Mouse (Mus musculus): ENCODE measurements around the gene Fsip1. TPM values are rescaled to one million over a fixed set of nuclear protein-coding genes. Genes with fewer than 3 reads are reported as not detected.

The Fsip1 gene
- polyA plus RNA-seq, 1 experiment from 2014 or later = 3.2 TPM

DNA sequence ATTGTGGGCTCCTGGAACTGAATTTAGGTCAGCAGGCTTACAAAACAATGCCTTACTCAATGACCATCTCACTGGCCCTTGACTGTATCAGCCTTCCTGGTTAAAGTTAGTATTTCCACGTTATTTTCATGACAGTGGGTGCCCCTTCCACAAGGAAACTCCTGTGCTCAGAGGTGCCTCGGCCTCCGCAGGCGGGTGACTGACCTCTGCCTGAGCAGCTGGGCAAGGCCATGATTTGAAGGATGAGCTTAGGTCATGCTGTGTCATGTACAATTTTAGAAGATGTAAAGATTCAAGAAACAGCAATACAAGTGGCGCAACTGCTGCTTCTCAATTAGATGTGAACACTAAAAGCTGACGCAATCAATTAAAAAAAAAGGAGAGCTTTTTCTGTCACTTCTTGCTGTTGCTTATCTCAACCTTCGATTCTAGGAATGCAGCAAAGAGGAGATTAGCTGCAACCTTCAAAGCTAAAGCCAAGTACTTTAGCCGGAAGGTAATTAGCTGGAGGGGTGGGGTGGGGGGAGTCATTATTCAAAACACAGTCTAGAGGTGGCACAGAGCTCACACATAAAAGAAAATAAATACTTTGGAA lies 50.7 kb downstream of the Fsip1 start:
- DNase-seq = peak; percentile 26
- WGBS = 27% methylated on average over 8 of the region's 8 CpGs
- H3K4me1 ChIP-seq (ENCODE audit: control insufficient read depth, insufficient read depth, low read length) = peaks cover 28% of the 10 kb centered on the region
- no peaks in the 10 kb centered on the region for H3K36me3 ChIP-seq (ENCODE audit: control insufficient read depth, insufficient read depth, low read length)
- no peak overlapping the region for H3K4me3 ChIP-seq (replicated peaks; ENCODE audit: low read depth, low read length)
- no peaks in the 10 kb centered on the region for H3K9me3 ChIP-seq (ENCODE audit: control insufficient read depth, low read length)
- H3K27ac ChIP-seq (replicated peaks; ENCODE audit: low read depth, low read length) = no peak overlapping the region
- no peak overlapping the region for H3K4me2 ChIP-seq (ENCODE audit: low read length)
- no peak overlapping the region for H3K9ac ChIP-seq (replicated peaks; ENCODE audit: low read length)
- no peaks in the 10 kb centered on the region; the same call in 1 of the 2 replicates for H3K27me3 ChIP-seq (ENCODE audit: control insufficient read depth, insufficient read depth, low read length)
- no peak for ATAC-seq (ENCODE audit: low FRiP score, low TSS enrichment)

DNA sequence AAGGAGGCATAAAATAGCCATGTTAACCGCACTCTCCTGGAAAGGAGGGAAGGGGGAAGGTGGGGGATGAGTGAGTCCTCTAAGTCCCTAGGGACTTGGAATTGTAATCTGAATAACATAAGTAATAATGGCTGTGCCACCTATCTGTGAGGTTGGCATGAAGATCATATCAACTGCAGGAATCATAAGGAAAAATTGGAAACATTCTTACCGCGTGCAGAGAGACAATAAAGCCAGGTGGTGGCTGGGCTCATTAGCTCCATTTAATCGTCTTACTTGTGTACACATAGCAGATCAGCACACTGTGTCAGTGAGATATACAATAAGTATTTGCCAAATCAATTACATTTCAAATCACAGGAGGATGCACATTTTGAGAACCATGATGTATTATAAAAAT lies 52.1 kb downstream of the Fsip1 start:
- DNase-seq = peak; percentile 41
- no peak for ATAC-seq (ENCODE audit: low FRiP score, low TSS enrichment)
- H3K4me2 ChIP-seq (ENCODE audit: low read length) = no peak overlapping the region

DNA sequence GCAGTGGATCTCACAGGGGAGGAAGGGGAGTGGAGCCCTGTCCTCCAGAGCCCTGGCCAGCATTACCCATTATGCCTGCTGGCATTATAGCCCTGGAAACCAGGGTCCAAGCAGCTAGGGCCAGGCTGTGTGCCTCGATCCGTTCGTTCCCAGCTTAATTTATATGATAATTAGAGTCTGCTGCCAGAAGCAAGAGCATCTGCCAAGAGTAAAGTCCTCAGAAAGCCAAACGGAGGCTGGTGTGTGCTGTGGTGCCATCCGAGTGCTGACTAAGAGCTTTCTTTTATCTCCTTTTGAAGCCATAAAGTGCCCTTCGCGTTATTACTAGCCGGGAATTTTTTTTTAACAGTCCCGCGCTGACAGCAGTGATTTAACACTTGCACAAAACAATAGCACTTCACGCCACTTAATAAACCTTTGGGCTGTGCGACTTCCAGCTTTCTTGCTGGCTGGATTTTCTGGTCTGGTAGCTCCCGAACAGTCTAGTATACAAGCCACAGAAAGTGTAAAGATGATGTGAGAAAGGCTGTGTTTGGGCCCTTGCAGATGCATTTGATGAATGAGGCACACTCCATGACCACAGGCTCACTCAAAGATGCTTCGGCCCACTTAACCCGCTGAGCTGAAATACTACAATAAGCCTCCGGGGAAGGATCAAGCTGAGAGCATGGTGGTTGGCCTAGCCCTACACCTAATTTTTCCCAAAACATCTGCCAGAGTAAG lies 52.9 kb downstream of the Fsip1 start:
- ATAC-seq (ENCODE audit: low FRiP score, low TSS enrichment) (peak; percentile 84), DNase-seq (peak; percentile 85)
- no peaks in the 10 kb centered on the region for H3K36me3 ChIP-seq (ENCODE audit: control insufficient read depth, insufficient read depth, low read length)
- peaks cover 28% of the 10 kb centered on the region for H3K4me1 ChIP-seq (ENCODE audit: control insufficient read depth, insufficient read depth, low read length)
- peak overlapping the region; percentile 45 for H3K4me2 ChIP-seq (ENCODE audit: low read length)
- 0 out of 2 replicates have a peak overlapping the region, but pooled peaks have one; percentile 7 for H3K9ac ChIP-seq (replicated peaks; ENCODE audit: low read length)
- H3K9me3 ChIP-seq (ENCODE audit: control insufficient read depth, low read length) = no peaks in the 10 kb centered on the region
- H3K27me3 ChIP-seq (ENCODE audit: control insufficient read depth, insufficient read depth, low read length) = no peaks in the 10 kb centered on the region
- peak overlapping the region; percentile 16; the same call in 1 of the 2 replicates for H3K4me3 ChIP-seq (replicated peaks; ENCODE audit: low read depth, low read length)
- 2% methylated on average over 16 of the region's 16 CpGs for WGBS
- peak overlapping the region; percentile 82 for H3K27ac ChIP-seq (replicated peaks; ENCODE audit: low read depth, low read length)

More for the DNA sequence above, 52.1 kb downstream of the Fsip1 start:
- no peak overlapping the region for H3K9ac ChIP-seq (replicated peaks; ENCODE audit: low read length)
- no peaks in the 10 kb centered on the region for H3K36me3 ChIP-seq (ENCODE audit: control insufficient read depth, insufficient read depth, low read length)
- WGBS = 41% methylated on average over 4 of the region's 4 CpGs
- no peaks in the 10 kb centered on the region for H3K9me3 ChIP-seq (ENCODE audit: control insufficient read depth, low read length)
- peaks cover 28% of the 10 kb centered on the region for H3K4me1 ChIP-seq (ENCODE audit: control insufficient read depth, insufficient read depth, low read length)
- peak overlapping the region; percentile 82 for H3K27ac ChIP-seq (replicated peaks; ENCODE audit: low read depth, low read length)
- H3K4me3 ChIP-seq (replicated peaks; ENCODE audit: low read depth, low read length) = no peak overlapping the region
- H3K27me3 ChIP-seq (ENCODE audit: control insufficient read depth, insufficient read depth, low read length) = no peaks in the 10 kb centered on the region; the same call in 1 of the 2 replicates

DNA sequence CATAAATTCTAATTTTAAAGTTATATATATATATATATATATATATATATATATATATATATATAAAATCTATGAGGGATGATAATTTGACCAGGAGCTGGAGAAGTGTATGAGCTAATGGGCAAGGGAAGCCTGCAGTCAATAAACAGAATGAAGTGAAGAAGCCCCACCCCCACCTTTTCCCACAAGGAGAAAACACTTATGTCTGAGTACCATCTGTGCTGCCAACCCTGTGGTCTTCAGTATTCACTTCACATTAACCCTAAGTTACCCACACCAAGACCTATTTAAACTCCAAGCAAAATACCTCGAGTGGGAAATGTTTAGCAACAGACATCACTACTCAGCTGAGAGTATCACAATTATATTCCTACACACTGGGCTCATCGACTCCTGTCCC lies 53.8 kb downstream of the Fsip1 start:
- H3K27me3 ChIP-seq (ENCODE audit: control insufficient read depth, insufficient read depth, low read length) = no peaks in the 10 kb centered on the region
- peak overlapping the region; percentile 45; the same call in 1 of the 2 replicates for H3K4me2 ChIP-seq (ENCODE audit: low read length)
- no peak overlapping the region for H3K9ac ChIP-seq (replicated peaks; ENCODE audit: low read length)
- peaks cover 28% of the 10 kb centered on the region for H3K4me1 ChIP-seq (ENCODE audit: control insufficient read depth, insufficient read depth, low read length)
- WGBS = 35% methylated on average over 2 of the region's 2 CpGs
- H3K4me3 ChIP-seq (replicated peaks; ENCODE audit: low read depth, low read length) = no peak overlapping the region
- H3K36me3 ChIP-seq (ENCODE audit: control insufficient read depth, insufficient read depth, low read length) = no peaks in the 10 kb centered on the region
- no peaks in the 10 kb centered on the region for H3K9me3 ChIP-seq (ENCODE audit: control insufficient read depth, low read length)
- peak overlapping the region; percentile 82 for H3K27ac ChIP-seq (replicated peaks; ENCODE audit: low read depth, low read length)
- no peak for ATAC-seq (ENCODE audit: low FRiP score, low TSS enrichment)
- DNase-seq = peak; percentile 55

DNA sequence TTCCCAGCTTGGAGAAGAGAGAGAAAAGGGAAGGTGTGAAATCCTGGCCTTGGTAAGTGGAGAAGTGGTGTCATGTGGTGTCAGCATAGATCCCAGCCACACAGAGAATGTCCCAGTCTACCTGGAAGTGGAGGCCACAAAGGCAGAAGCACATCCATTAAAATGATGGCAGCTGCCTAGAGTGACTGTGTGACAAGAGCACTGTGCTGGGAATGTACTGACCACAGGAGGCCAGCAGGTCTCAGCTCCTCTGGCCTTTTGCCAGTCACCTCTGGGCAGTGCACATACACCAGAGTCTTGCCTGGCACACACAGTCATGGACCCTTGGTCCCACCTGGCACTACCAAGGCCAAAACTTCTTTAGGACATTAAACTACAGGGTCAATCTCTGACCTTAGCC lies 54.8 kb downstream of the Fsip1 start:
- ATAC-seq (ENCODE audit: low FRiP score, low TSS enrichment) (no peak), DNase-seq (no peak)
- Histone ChIP-seq H3K36me3 (ENCODE audit: control insufficient read depth, insufficient read depth, low read length) (no peaks in the 10 kb centered on the region), H3K9ac (replicated peaks; ENCODE audit: low read length) (no peak overlapping the region), H3K27me3 (ENCODE audit: control insufficient read depth, insufficient read depth, low read length) (no peaks in the 10 kb centered on the region), H3K4me3 (replicated peaks; ENCODE audit: low read depth, low read length) (no peak overlapping the region), H3K9me3 (ENCODE audit: control insufficient read depth, low read length) (no peaks in the 10 kb centered on the region), H3K27ac (replicated peaks; ENCODE audit: low read depth, low read length) (no peak overlapping the region), H3K4me1 (ENCODE audit: control insufficient read depth, insufficient read depth, low read length) (peaks cover 28% of the 10 kb centered on the region), H3K4me2 (ENCODE audit: low read length) (no peak overlapping the region)

DNA sequence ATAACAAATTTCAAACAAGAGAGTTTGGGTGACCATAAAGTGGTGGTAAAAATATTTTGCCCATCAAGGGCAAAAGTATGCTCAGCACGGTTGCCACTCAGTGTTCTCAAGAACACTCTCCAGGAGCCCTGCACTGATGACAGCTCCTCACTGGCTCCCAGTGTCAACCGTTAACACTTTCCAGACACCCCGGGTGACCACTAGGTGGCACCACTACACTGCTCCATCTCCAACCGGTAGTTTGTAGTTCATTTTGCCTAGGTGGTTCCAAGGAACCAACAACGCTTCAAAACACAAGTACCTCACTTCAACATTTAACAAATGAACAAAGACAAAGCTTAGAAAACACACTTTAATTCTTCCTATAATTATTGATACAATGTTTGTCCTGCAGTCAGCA lies 56.9 kb downstream of the Fsip1 start:
- Histone ChIP-seq H3K36me3 (ENCODE audit: control insufficient read depth, insufficient read depth, low read length) (no peaks in the 10 kb centered on the region), H3K27ac (replicated peaks; ENCODE audit: low read depth, low read length) (no peak overlapping the region), H3K4me2 (ENCODE audit: low read length) (no peak overlapping the region), H3K9me3 (ENCODE audit: control insufficient read depth, low read length) (no peaks in the 10 kb centered on the region), H3K4me1 (ENCODE audit: control insufficient read depth, insufficient read depth, low read length) (peaks cover 19% of the 10 kb centered on the region), H3K27me3 (ENCODE audit: control insufficient read depth, insufficient read depth, low read length) (no peaks in the 10 kb centered on the region), H3K9ac (replicated peaks; ENCODE audit: low read length) (no peak overlapping the region), H3K4me3 (replicated peaks; ENCODE audit: low read depth, low read length) (no peak overlapping the region)
- WGBS = 8% methylated on average over 5 of the region's 5 CpGs
- peak; percentile 59; the same call in 1 of the 2 replicates for ATAC-seq (ENCODE audit: low FRiP score, low TSS enrichment)
- DNase-seq = peak; percentile 89

DNA sequence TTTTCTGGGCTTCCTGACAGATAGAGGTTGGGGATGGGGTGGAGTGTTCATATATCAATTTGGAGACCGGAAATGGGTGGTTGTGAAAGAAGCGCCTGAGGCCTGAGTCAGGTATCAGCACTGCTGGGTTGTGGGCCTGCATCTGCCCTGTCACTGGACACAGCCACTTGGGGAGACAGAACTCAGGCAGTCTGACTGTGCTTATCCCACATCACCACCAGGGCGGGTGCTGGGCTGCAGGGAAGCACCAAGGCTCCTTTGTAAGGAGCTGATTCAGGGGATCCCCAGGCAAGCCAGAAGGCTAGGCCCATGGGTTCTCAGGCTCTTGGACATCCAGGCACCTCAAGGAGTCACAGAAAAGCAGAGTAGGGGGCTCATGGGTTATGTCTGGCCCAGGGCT lies 59.8 kb downstream of the Fsip1 start:
- DNase-seq = no peak
- 83% methylated on average over 3 of the region's 3 CpGs for WGBS

DNA sequence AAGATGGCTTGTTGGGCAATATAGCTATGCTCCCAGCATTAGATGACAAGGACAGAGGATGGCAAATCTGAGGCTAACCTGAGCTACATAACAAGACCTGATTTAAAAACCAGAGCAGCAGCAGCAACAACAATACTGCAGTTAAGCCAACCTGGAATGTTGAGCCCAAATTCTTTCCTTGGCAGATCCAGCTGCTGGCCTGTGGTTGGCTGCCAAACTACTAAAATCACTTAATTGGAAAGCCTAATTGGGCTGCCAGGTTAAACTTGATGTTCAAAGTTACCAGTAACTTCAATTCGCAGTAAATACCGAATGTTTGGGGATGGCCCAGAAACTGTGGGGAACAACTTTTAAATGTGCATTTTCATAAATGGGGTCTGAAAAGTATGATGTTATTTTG lies 74.6 kb downstream of the Fsip1 start:
- DNase-seq = no peak
- H3K4me1 ChIP-seq (ENCODE audit: control insufficient read depth, insufficient read depth, low read length) = no peaks in the 10 kb centered on the region
- 96% methylated on average over 2 of the region's 2 CpGs for WGBS
- H3K27ac ChIP-seq (replicated peaks; ENCODE audit: low read depth, low read length) = no peak overlapping the region
- no peaks in the 10 kb centered on the region for H3K9me3 ChIP-seq (ENCODE audit: control insufficient read depth, low read length)
- no peak overlapping the region for H3K4me2 ChIP-seq (ENCODE audit: low read length)
- no peak for ATAC-seq (ENCODE audit: low FRiP score, low TSS enrichment)
- no peaks in the 10 kb centered on the region for H3K27me3 ChIP-seq (ENCODE audit: control insufficient read depth, insufficient read depth, low read length)
- H3K9ac ChIP-seq (replicated peaks; ENCODE audit: low read length) = no peak overlapping the region
- no peaks in the 10 kb centered on the region for H3K36me3 ChIP-seq (ENCODE audit: control insufficient read depth, insufficient read depth, low read length)
- no peak overlapping the region for H3K4me3 ChIP-seq (replicated peaks; ENCODE audit: low read depth, low read length)

More for the DNA sequence above, 59.8 kb downstream of the Fsip1 start:
- Histone ChIP-seq H3K27me3 (ENCODE audit: control insufficient read depth, insufficient read depth, low read length) (no peaks in the 10 kb centered on the region), H3K9me3 (ENCODE audit: control insufficient read depth, low read length) (no peaks in the 10 kb centered on the region), H3K4me3 (replicated peaks; ENCODE audit: low read depth, low read length) (no peak overlapping the region), H3K4me2 (ENCODE audit: low read length) (no peak overlapping the region), H3K4me1 (ENCODE audit: control insufficient read depth, insufficient read depth, low read length) (no peaks in the 10 kb centered on the region), H3K9ac (replicated peaks; ENCODE audit: low read length) (no peak overlapping the region), H3K36me3 (ENCODE audit: control insufficient read depth, insufficient read depth, low read length) (no peaks in the 10 kb centered on the region), H3K27ac (replicated peaks; ENCODE audit: low read depth, low read length) (no peak overlapping the region)
- no peak for ATAC-seq (ENCODE audit: low FRiP score, low TSS enrichment)
